Mouse (Mus musculus): ENCODE data around the gene Xaf1. TPM values are rescaled to one million over a fixed set of nuclear protein-coding genes. Genes with fewer than 3 reads are reported as not detected.

Xaf1 gene
- polyA plus RNA-seq, 1 experiment from 2014 or later: 1.3 TPM

- H3K27me3 ChIP-seq (ENCODE audit: control insufficient read depth, insufficient read depth, low read length): no peaks in the 10 kb centered on the region
- ATAC-seq (ENCODE audit: insufficient read depth, low FRiP score, low TSS enrichment): no peak
- H3K9ac ChIP-seq (ENCODE audit: low read length): no peak overlapping the region
- no peaks in the 10 kb centered on the region for H3K4me1 ChIP-seq (ENCODE audit: control insufficient read depth, insufficient read depth, low read length)
- no peak overlapping the region for H3K4me3 ChIP-seq (ENCODE audit: low read depth, low read length)
- no peaks in the 10 kb centered on the region for H3K36me3 ChIP-seq (ENCODE audit: control insufficient read depth, insufficient read depth, low read length)
- no peak for DNase-seq (ENCODE audit: low spot score)
- H3K4me2 ChIP-seq (ENCODE audit: low read depth): no peak overlapping the region
- H3K27ac ChIP-seq (ENCODE audit: low read depth, low read length): no peak overlapping the region
- no peaks in the 10 kb centered on the region for H3K9me3 ChIP-seq (ENCODE audit: control insufficient read depth, low read length)
- 88% methylated on average over 11 of the region's 11 CpGs for WGBS
These were observed 43.1 kb downstream of the Xaf1 start for GRCm38 (mm10) chr11:72344486-72344885.

GRCm38 (mm10) chr11:72348563-72348962 is 47.1 kb downstream of the Xaf1 start:
- 66% methylated on average over 10 of the region's 10 CpGs for WGBS
- Histone ChIP-seq H3K4me1 (ENCODE audit: control insufficient read depth, insufficient read depth, low read length) (no peaks in the 10 kb centered on the region), H3K27ac (ENCODE audit: low read depth, low read length) (no peak overlapping the region), H3K9me3 (ENCODE audit: control insufficient read depth, low read length) (no peaks in the 10 kb centered on the region), H3K4me2 (ENCODE audit: low read depth) (no peak overlapping the region), H3K4me3 (ENCODE audit: low read depth, low read length) (no peak overlapping the region), H3K27me3 (ENCODE audit: control insufficient read depth, insufficient read depth, low read length) (no peaks in the 10 kb centered on the region), H3K36me3 (ENCODE audit: control insufficient read depth, insufficient read depth, low read length) (no peaks in the 10 kb centered on the region), H3K9ac (ENCODE audit: low read length) (no peak overlapping the region)
- ATAC-seq (ENCODE audit: insufficient read depth, low FRiP score, low TSS enrichment) (no peak), DNase-seq (ENCODE audit: low spot score) (no peak)

DNA sequence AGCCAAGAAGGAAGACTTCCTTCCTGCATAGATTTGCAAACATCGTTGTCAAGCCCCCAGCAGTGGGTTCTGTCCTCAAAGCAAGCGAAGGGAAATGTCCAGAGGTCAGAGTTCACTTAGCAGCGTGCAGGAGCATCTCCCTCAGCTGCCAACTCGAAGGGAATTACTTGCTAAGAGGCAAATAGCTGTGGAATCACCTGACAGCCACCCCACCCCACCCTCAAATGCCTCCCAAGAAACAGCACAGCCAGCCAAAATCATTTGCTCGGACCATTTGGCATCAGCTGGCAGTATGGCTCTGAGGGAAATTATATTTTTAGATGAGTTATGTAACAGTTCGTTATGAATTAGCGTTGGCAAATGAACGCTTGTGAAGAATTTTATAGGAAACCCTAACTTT is 47.6 kb downstream of the Xaf1 start:
- no peak for ATAC-seq (ENCODE audit: insufficient read depth, low FRiP score, low TSS enrichment)
- 60% methylated on average over 8 of the region's 8 CpGs for WGBS
- Histone ChIP-seq H3K36me3 (ENCODE audit: control insufficient read depth, insufficient read depth, low read length) (no peaks in the 10 kb centered on the region), H3K27ac (ENCODE audit: low read depth, low read length) (no peak overlapping the region), H3K4me1 (ENCODE audit: control insufficient read depth, insufficient read depth, low read length) (no peaks in the 10 kb centered on the region), H3K9ac (ENCODE audit: low read length) (no peak overlapping the region), H3K4me2 (ENCODE audit: low read depth) (no peak overlapping the region), H3K4me3 (ENCODE audit: low read depth, low read length) (no peak overlapping the region), H3K27me3 (ENCODE audit: control insufficient read depth, insufficient read depth, low read length) (no peaks in the 10 kb centered on the region), H3K9me3 (ENCODE audit: control insufficient read depth, low read length) (no peaks in the 10 kb centered on the region)
- no peak for DNase-seq (ENCODE audit: low spot score)

DNA sequence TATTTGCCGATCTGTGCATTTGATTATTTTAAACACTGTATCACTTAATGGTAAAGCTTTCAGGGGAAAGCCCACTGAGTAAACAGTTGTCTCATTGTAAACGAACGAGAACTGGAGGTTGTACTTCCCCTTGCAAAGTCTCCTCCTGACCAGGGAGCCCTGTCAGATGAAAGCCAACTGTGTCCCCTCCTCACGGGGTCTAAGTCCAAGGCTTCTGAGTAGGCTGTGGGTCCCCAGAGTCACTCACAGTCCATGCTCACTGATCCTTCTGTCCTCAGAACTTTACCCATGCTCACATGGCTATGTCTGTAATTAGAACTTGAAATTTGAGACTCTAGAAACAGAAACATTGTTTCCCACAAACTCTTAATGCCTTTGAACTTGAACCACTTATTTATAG is 48.2 kb downstream of the Xaf1 start:
- Histone ChIP-seq H3K36me3 (ENCODE audit: control insufficient read depth, insufficient read depth, low read length) (no peaks in the 10 kb centered on the region), H3K4me2 (ENCODE audit: low read depth) (no peak overlapping the region), H3K9me3 (ENCODE audit: control insufficient read depth, low read length) (no peaks in the 10 kb centered on the region), H3K9ac (ENCODE audit: low read length) (no peak overlapping the region), H3K4me1 (ENCODE audit: control insufficient read depth, insufficient read depth, low read length) (no peaks in the 10 kb centered on the region), H3K4me3 (ENCODE audit: low read depth, low read length) (no peak overlapping the region), H3K27me3 (ENCODE audit: control insufficient read depth, insufficient read depth, low read length) (no peaks in the 10 kb centered on the region), H3K27ac (ENCODE audit: low read depth, low read length) (no peak overlapping the region)
- no peak for ATAC-seq (ENCODE audit: insufficient read depth, low FRiP score, low TSS enrichment)
- 69% methylated on average over 4 of the region's 4 CpGs for WGBS
- no peak for DNase-seq (ENCODE audit: low spot score)

DNA sequence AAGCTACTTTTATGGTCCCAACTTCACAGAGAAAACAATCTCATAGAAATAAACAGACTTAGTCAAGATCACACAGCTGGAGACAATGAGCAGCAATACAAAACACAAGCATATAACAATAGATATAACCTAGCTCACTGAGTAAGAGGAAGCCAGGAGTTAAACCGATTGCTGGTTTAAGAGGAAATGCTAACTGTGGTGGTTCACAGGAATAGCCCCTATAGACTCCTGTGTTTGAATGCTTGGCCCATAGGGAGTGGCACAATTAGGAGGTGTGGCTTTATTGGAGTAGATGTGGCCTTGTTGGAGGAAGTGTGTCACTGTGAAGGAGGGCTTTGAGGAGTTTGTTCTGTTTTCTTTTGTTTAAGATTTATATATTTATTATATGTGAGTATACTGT is 50.8 kb downstream of the Xaf1 start:
- no peak overlapping the region for H3K4me2 ChIP-seq (ENCODE audit: low read depth)
- no peaks in the 10 kb centered on the region for H3K4me1 ChIP-seq (ENCODE audit: control insufficient read depth, insufficient read depth, low read length)
- H3K27ac ChIP-seq (ENCODE audit: low read depth, low read length): no peak overlapping the region
- no peaks in the 10 kb centered on the region for H3K9me3 ChIP-seq (ENCODE audit: control insufficient read depth, low read length)
- ATAC-seq (ENCODE audit: insufficient read depth, low FRiP score, low TSS enrichment): no peak
- no peak overlapping the region for H3K4me3 ChIP-seq (ENCODE audit: low read depth, low read length)
- DNase-seq (ENCODE audit: low spot score): no peak
- H3K9ac ChIP-seq (ENCODE audit: low read length): no peak overlapping the region
- no peaks in the 10 kb centered on the region for H3K27me3 ChIP-seq (ENCODE audit: control insufficient read depth, insufficient read depth, low read length)
- H3K36me3 ChIP-seq (ENCODE audit: control insufficient read depth, insufficient read depth, low read length): no peaks in the 10 kb centered on the region
- 56% methylated on average over 1 of the region's 1 CpGs for WGBS

DNA sequence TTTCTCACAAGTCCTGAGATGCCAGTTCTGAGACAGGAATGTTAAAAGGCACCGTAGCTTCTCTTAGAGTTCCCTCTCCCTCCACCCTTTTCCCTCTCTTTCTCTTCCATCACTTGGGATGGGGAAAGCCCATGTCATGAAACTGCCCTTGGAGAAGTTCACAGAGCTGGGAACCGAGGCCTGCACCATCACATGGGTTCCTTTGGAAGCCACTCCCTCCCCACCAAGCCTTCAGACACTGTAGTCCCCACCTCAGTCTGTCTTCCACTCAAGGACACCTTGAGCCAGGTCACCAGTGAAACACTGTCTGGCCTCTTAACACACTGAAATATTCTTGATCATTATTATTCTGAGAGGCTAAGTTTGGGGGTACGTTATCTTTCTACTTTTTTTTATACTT is 51.8 kb downstream of the Xaf1 start:
- no peaks in the 10 kb centered on the region for H3K27me3 ChIP-seq (ENCODE audit: control insufficient read depth, insufficient read depth, low read length)
- no peak for DNase-seq (ENCODE audit: low spot score)
- no peaks in the 10 kb centered on the region for H3K36me3 ChIP-seq (ENCODE audit: control insufficient read depth, insufficient read depth, low read length)
- H3K4me3 ChIP-seq (ENCODE audit: low read depth, low read length): no peak overlapping the region
- no peak overlapping the region for H3K27ac ChIP-seq (ENCODE audit: low read depth, low read length)
- WGBS: 84% methylated on average over 3 of the region's 3 CpGs
- no peak overlapping the region for H3K9ac ChIP-seq (ENCODE audit: low read length)
- no peaks in the 10 kb centered on the region for H3K4me1 ChIP-seq (ENCODE audit: control insufficient read depth, insufficient read depth, low read length)
- no peak overlapping the region for H3K4me2 ChIP-seq (ENCODE audit: low read depth)
- ATAC-seq (ENCODE audit: insufficient read depth, low FRiP score, low TSS enrichment): no peak
- H3K9me3 ChIP-seq (ENCODE audit: control insufficient read depth, low read length): no peaks in the 10 kb centered on the region

DNA sequence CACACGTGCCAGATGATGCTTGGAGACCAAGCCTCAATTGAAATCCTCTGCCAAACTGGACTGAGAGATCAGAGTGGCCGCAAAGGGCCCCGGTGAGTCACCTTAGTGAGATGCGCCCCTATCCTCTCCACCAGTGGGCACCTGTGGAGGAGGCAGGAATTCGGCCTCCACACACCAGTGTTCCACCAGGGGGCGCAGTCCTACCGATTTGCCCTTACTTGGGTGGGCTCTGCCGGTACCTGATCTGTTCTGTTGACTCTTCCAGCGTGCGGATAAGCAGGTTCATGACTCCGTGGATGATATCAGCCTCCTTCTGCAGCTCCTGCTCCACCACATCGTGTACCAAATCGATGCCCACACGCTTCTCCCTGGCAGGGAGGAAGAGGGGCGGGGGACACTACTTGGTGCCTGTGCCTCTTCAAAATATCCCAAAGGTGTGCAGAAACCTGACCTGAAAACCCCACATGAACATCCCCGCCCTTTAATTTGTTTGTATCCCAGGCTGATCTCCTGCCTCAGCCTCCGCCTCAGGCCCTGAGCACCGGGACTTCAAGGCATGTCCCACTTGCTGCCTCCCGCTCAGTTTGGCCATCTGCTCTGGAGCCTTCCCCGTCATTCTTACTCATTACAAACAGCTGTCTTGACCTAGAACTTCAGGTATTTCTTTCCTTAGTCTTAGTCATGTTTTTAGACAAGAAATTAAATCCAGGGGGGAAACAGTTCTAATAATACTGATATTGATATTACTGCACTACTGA is 53.7 kb downstream of the Xaf1 start:
- H3K36me3 ChIP-seq (ENCODE audit: control insufficient read depth, insufficient read depth, low read length): no peaks in the 10 kb centered on the region
- H3K9me3 ChIP-seq (ENCODE audit: control insufficient read depth, low read length): no peaks in the 10 kb centered on the region
- no peak overlapping the region for H3K9ac ChIP-seq (ENCODE audit: low read length)
- DNase-seq (ENCODE audit: low spot score): peak; percentile 77
- H3K27me3 ChIP-seq (ENCODE audit: control insufficient read depth, insufficient read depth, low read length): no peaks in the 10 kb centered on the region
- no peak for ATAC-seq (ENCODE audit: insufficient read depth, low FRiP score, low TSS enrichment)
- H3K4me1 ChIP-seq (ENCODE audit: control insufficient read depth, insufficient read depth, low read length): no peaks in the 10 kb centered on the region
- WGBS: 23% methylated on average over 20 of the region's 20 CpGs
- H3K4me2 ChIP-seq (ENCODE audit: low read depth): no peak overlapping the region
- no peak overlapping the region for H3K27ac ChIP-seq (ENCODE audit: low read depth, low read length)
- H3K4me3 ChIP-seq (ENCODE audit: low read depth, low read length): no peak overlapping the region

DNA sequence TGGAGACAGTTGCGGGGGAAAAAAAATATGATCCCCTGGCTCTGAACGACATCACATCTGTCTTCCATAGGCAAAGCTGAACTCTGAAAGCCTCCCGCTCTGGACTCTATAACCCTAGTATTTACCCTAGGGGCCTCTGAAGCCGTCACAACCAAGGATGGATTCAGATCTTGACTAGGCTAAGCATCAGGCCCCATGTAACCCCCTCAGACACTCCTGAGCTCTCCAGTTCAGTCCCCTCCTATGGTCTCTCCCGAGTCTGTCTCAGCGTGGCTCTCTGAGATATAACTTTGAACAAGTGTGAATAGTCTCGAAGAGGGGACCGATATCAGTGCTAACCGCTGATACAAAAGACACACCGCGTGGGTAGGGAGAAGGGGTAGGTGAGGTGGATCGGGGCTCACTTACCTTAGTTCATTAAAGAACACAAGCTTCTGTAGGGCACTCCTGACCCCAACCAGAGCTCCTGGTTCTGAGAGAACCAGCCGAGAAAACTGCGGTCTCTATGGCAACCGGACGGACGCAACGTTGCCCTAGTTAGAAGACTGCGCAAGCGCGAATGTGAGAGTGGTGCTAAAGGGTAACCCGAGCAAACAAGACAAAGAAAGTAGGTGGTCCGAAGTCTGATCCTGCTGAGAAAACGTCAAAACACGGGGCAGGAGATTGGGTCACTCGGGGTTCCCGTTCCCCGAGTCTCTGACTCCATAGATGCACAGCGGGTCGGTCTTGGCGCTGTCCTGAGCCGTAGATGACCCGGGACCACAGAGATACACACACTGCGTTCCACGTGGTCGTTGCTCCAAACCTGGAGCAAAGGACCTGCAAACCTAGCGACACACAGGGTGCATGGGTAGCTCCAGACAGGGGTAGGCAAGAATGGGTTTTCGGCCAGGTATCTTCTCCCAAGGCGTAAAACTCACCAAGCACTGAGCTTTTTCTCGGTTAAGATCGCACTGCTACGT is 60.2 kb downstream of the Xaf1 start:
- H3K4me3 ChIP-seq (ENCODE audit: low read depth, low read length): peak overlapping the region; percentile 45
- H3K27me3 ChIP-seq (ENCODE audit: control insufficient read depth, insufficient read depth, low read length): no peaks in the 10 kb centered on the region
- 10% methylated on average over 42 of the region's 42 CpGs for WGBS
- ATAC-seq (ENCODE audit: insufficient read depth, low FRiP score, low TSS enrichment) (peak; percentile 71), DNase-seq (ENCODE audit: low spot score) (peak; percentile 89)
- H3K9ac ChIP-seq (ENCODE audit: low read length): peak overlapping the region; percentile 74
- H3K36me3 ChIP-seq (ENCODE audit: control insufficient read depth, insufficient read depth, low read length): no peaks in the 10 kb centered on the region
- H3K27ac ChIP-seq (ENCODE audit: low read depth, low read length): peak overlapping the region; percentile 39; the same call in 1 of the 2 replicates
- H3K4me1 ChIP-seq (ENCODE audit: control insufficient read depth, insufficient read depth, low read length): no peaks in the 10 kb centered on the region
- H3K4me2 ChIP-seq (ENCODE audit: low read depth): peak overlapping the region; percentile 80
- no peaks in the 10 kb centered on the region for H3K9me3 ChIP-seq (ENCODE audit: control insufficient read depth, low read length)
